ENCODE assay signal across 8 mouse cellular contexts in genomic region chr14:75366741-75367140, GRCm38 (mm10).
DNase-seq lines count a peak whose midpoint lies in the region; ATAC-seq and TF ChIP-seq lines count a peak whose summit lies in the region.

No protein-coding gene starts in this region.

- no peak for TF ChIP-seq EP300 in heart, postnatal 0 days (IDR thresholded peaks at IDR 0.05; ENCODE audit: low read depth)

- intact Hi-C loops in heart, postnatal 25 days (cut with DNase I): no loop called here

- H3K9me3 ChIP-seq in heart, postnatal 0 days (replicated peaks; ENCODE audit: control insufficient read depth, low read length): no peaks in the 10 kb centered on the region
- no peaks in the 10 kb centered on the region for H3K9me3 ChIP-seq in embryonic facial prominence, embryonic 10.5 days

- 0 out of 2 replicates have a peak, but pooled peaks have one; percentile 17 for ATAC-seq in heart, postnatal 0 days (ENCODE audit: insufficient read depth, low read depth)

- H3K4me3 ChIP-seq in heart, postnatal 0 days (ENCODE audit: low read depth, low read length): no peak overlapping the region
- H3K4me3 ChIP-seq in embryonic facial prominence, embryonic 10.5 days: no peak overlapping the region

- WGBS in heart, postnatal 0 days: 16% methylated on average over 11 of the region's 11 CpGs
- 30% methylated on average over 11 of the region's 11 CpGs for WGBS in embryonic facial prominence, embryonic 10.5 days

- no peaks in the 10 kb centered on the region for H3K36me3 ChIP-seq in heart, postnatal 0 days (replicated peaks; ENCODE audit: control insufficient read depth, insufficient read depth, low read length)
- no peaks in the 10 kb centered on the region for H3K36me3 ChIP-seq in embryonic facial prominence, embryonic 10.5 days (replicated peaks)
- H3K36me3 ChIP-seq in splenic B cell, adult 2 months (ENCODE audit: control insufficient read depth, insufficient read depth, low read length, poor library complexity, severe bottlenecking): no peaks in the 10 kb centered on the region

- H3K4me2 ChIP-seq in heart, postnatal 0 days (ENCODE audit: low read depth, low read length): no peak overlapping the region

- H3K27ac ChIP-seq in heart, postnatal 0 days (ENCODE audit: low read depth): no peak overlapping the region
- H3K27ac ChIP-seq in embryonic facial prominence, embryonic 10.5 days (replicated peaks): no peak overlapping the region

- no peak for TF ChIP-seq CTCF in heart, postnatal 0 days (IDR thresholded peaks at IDR 0.05; ENCODE audit: low read depth)

- no peaks in the 10 kb centered on the region for H3K4me1 ChIP-seq in heart, postnatal 0 days (ENCODE audit: control insufficient read depth, insufficient read depth)
- H3K4me1 ChIP-seq in embryonic facial prominence, embryonic 10.5 days: peaks cover 6% of the 10 kb centered on the region

- peak; percentile 16 for DNase-seq in heart, postnatal 0 days (ENCODE audit: low spot score)
- no peak for DNase-seq in heart, postnatal 25 days (ENCODE audit: low spot score)
- DNase-seq in retina, postnatal 1 day: peak; percentile 45
- DNase-seq in retina, embryonic 14.5 days (ENCODE audit: low spot score): no peak
- peak; percentile 72 for DNase-seq in embryonic facial prominence, embryonic 10.5 days (ENCODE audit: low spot score)
- DNase-seq in splenic B cell, adult 2 months (ENCODE audit: low read depth, low spot score): peak; percentile 10
- no peak for DNase-seq in frontal cortex, postnatal 25 days (ENCODE audit: low spot score in 2 of 2)
- no peak for DNase-seq in gastrocnemius, adult 8-10 months (ENCODE audit: low spot score in 2 of 2)

- H3K27me3 ChIP-seq in heart, postnatal 0 days (ENCODE audit: control insufficient read depth, insufficient read depth, low read length): no peaks in the 10 kb centered on the region
- no peaks in the 10 kb centered on the region for H3K27me3 ChIP-seq in embryonic facial prominence, embryonic 10.5 days (replicated peaks; ENCODE audit: low read depth, poor library complexity, severe bottlenecking)
- H3K27me3 ChIP-seq in splenic B cell, adult 2 months (ENCODE audit: control insufficient read depth, insufficient read depth, low read length, poor library complexity, severe bottlenecking): no peaks in the 10 kb centered on the region

- H3K9ac ChIP-seq in heart, postnatal 0 days (replicated peaks; ENCODE audit: low read depth, low read length): no peak overlapping the region

Comparison
In these comparisons a context has a peak if more than half of its experiments do, and no peak if none do; other contexts are left out.
1. DNase-seq: peak in heart, postnatal 0 days (single experiment), retina, postnatal 1 day (single experiment), embryonic facial prominence, embryonic 10.5 days (single experiment) and splenic B cell, adult 2 months (single experiment); none in heart, postnatal 25 days (single experiment), retina, embryonic 14.5 days (single experiment), frontal cortex, postnatal 25 days (0 of 2) and gastrocnemius, adult 8-10 months (0 of 2).